Mouse (Mus musculus): ENCODE results near the gene Clec4a1. TPM values are rescaled to one million over a fixed set of nuclear protein-coding genes. Genes with fewer than 3 reads are reported as not detected.

The Clec4a1 gene
- polyA plus RNA-seq (2014; fragmentation: Illumina TruSeq; extraction: RNeasy Lipid Tissue Mini Kit (QIAGEN cat#74804); ENCODE audit: low read depth, low replicate concordance): 2.3 TPM

DNA sequence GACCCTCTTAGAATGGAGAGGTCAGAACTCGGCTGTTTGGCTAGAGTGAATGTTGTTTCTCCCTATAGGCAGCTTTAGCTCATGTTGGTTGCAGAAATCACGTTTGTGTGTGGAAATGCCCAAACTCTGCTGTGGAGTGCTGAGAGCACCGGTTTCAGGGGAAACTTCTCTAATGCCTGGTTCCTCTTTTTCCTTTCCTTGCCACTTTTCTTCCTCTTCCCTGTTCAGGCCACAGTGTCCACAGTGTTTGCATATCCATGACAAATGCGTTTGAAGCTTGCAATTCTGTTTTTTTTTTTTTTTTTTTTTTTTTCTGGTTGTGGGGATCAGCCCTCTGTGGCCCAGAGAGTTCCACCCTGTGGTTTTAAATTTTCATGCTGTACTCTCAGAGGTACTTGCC is at the start of gene Clec4a1:
Gene Clec4a1, plus strand, starts transcription at position 398 of the 400 bp plus-strand sequence.

GRCm38 (mm10) chr6:122873871-122874719 is 47.6 kb upstream of the Clec4a1 start, which contains the start of gene Necap1:
Necap1 (plus strand) TSS chr6:122874474.

GRCm38 (mm10) chr6:122952401-122952800 is 30.8 kb downstream of the Clec4a1 start, which contains the start of gene Clec4a3:
Clec4a3 (plus strand) TSS chr6:122952515.

Other genes with a start within 250 kb of the Clec4a1 start
- gene Nanog, start 214.4 kb upstream of the Clec4a1 start, polyA plus RNA-seq (2014; fragmentation: Illumina TruSeq; extraction: RNeasy Lipid Tissue Mini Kit (QIAGEN cat#74804); ENCODE audit: low read depth, low replicate concordance): not detected
- gene Slc2a3, start 120.2 kb upstream of the Clec4a1 start, polyA plus RNA-seq (2014; fragmentation: Illumina TruSeq; extraction: RNeasy Lipid Tissue Mini Kit (QIAGEN cat#74804); ENCODE audit: low read depth, low replicate concordance): 0.57 TPM
- gene Foxj2, start 101.9 kb upstream of the Clec4a1 start, polyA plus RNA-seq (2014; fragmentation: Illumina TruSeq; extraction: RNeasy Lipid Tissue Mini Kit (QIAGEN cat#74804); ENCODE audit: low read depth, low replicate concordance): 10.3 TPM
- gene C3ar1, start 65.7 kb upstream of the Clec4a1 start, polyA plus RNA-seq (2014; fragmentation: Illumina TruSeq; extraction: RNeasy Lipid Tissue Mini Kit (QIAGEN cat#74804); ENCODE audit: low read depth, low replicate concordance): 1.6 TPM
- 53.0 TPM for gene Necap1, start 47.4 kb upstream of the Clec4a1 start, polyA plus RNA-seq (2014; fragmentation: Illumina TruSeq; extraction: RNeasy Lipid Tissue Mini Kit (QIAGEN cat#74804); ENCODE audit: low read depth, low replicate concordance)
- gene Clec4a3, start 30.7 kb downstream of the Clec4a1 start, polyA plus RNA-seq (2014; fragmentation: Illumina TruSeq; extraction: RNeasy Lipid Tissue Mini Kit (QIAGEN cat#74804); ENCODE audit: low read depth, low replicate concordance): 2.7 TPM
- gene Clec4a4, start 68.5 kb downstream of the Clec4a1 start, polyA plus RNA-seq (2014; fragmentation: Illumina TruSeq; extraction: RNeasy Lipid Tissue Mini Kit (QIAGEN cat#74804); ENCODE audit: low read depth, low replicate concordance): not detected
- gene Clec4b1, start 128.1 kb downstream of the Clec4a1 start, polyA plus RNA-seq (2014; fragmentation: Illumina TruSeq; extraction: RNeasy Lipid Tissue Mini Kit (QIAGEN cat#74804); ENCODE audit: low read depth, low replicate concordance): 1.2 TPM
- 3.2 TPM for gene Clec4a2, start 184.6 kb downstream of the Clec4a1 start, polyA plus RNA-seq (2014; fragmentation: Illumina TruSeq; extraction: RNeasy Lipid Tissue Mini Kit (QIAGEN cat#74804); ENCODE audit: low read depth, low replicate concordance)